Mouse (Mus musculus) forebrain, embryonic 15.5 days (tissue): ENCODE measurements around the gene Cdkn2b. TPM values are rescaled to one million over a fixed set of nuclear protein-coding genes. Genes with fewer than 3 reads are reported as not detected.

Experiments
- ATAC-seq: fragments of 200-750 bp; cut with Nextera tagmentation; replicated peaks from 2 replicates; pipeline ENCODE4 v1.8.0; 2017; ENCODE audit warnings: mild to moderate bottlenecking, moderate TSS enrichment, moderate library complexity
- H3K27ac ChIP-seq: fragments of 300-500 bp; sonication (generic); replicated peaks from 2 replicates; pipeline ENCODE4 v1.5.1; 2015; ENCODE audit warnings: mild to moderate bottlenecking, inconsistent platforms
- H3K27me3 ChIP-seq: fragments of 300-500 bp; sonication (generic); 2 replicates; pipeline ENCODE4 v1.6.1; 2015; ENCODE audit warnings: inconsistent platforms
- H3K36me3 ChIP-seq: fragments of 300-500 bp; sonication (generic); 2 replicates; pipeline ENCODE4 v1.6.1; 2015; ENCODE audit warnings: mild to moderate bottlenecking, inconsistent platforms
- H3K4me1 ChIP-seq: fragments of 300-500 bp; sonication (generic); 2 replicates; pipeline ENCODE4 v1.6.1; 2015; ENCODE audit warnings: inconsistent platforms
- H3K4me2 ChIP-seq: fragments of 300-500 bp; sonication (generic); replicated peaks from 2 replicates; pipeline ENCODE4 v1.6.1; 2015; ENCODE audit warnings: mild to moderate bottlenecking, inconsistent platforms
- H3K4me3 ChIP-seq: fragments of 300-500 bp; sonication (generic); 2 replicates; pipeline ENCODE4 v1.5.1; 2015; ENCODE audit warnings: mild to moderate bottlenecking, inconsistent platforms
- H3K9ac ChIP-seq: fragments of 300-500 bp; sonication (generic); replicated peaks from 2 replicates; pipeline ENCODE4 v1.6.1; 2015; ENCODE audit warnings: mild to moderate bottlenecking, inconsistent platforms
- H3K9me3 ChIP-seq: fragments of 300-500 bp; sonication (generic); 2 replicates; pipeline ENCODE4 v1.6.1; 2016; ENCODE audit warnings: inconsistent platforms
- WGBS: fragments of 180-500 bp; shearing (Covaris S2); methylation state at CpG from one replicate; pipeline ENCODE4 v1.1.7; 2015; ENCODE audit warnings: mixed read lengths; 5-methylcytosine and 5-hydroxymethylcytosine counted together
- polyA plus RNA-seq: library from polyadenylated mRNA; unstranded; fragments of >200 nt; fragmentation: Nextera tagmentation; extraction: Ambion mirVana; gene quantifications from 2 replicates; pipeline ENCODE4 v1.2.1, GENCODE M21; 2015

The Cdkn2b gene
- polyA plus RNA-seq, 1 experiment from 2014 or later: 0.76 TPM

DNA sequence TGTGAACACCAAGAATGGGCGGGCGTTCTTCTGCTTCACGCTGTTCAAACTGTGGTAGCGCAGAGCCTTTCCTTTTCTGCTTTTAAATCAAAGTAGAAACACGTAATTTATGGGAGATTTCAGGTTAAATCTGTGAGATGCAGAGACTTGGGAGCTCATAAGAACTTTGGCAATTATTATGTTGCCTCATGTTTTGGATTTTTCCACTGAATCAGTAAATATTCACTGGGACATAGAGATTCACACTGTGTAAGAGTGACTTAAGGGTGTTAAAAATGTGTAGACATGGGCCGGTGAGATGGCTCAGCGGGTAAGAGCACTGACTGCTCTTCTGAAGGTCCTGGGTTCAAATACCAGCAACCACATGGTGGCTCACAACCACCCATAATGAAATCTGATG lies 25.2 kb downstream of the Cdkn2b start:
- ATAC-seq: no peak
- Histone ChIP-seq H3K4me1 (peaks cover 6% of the 10 kb centered on the region; the same call in 1 of the 2 replicates), H3K4me3 (no peak overlapping the region)

DNA sequence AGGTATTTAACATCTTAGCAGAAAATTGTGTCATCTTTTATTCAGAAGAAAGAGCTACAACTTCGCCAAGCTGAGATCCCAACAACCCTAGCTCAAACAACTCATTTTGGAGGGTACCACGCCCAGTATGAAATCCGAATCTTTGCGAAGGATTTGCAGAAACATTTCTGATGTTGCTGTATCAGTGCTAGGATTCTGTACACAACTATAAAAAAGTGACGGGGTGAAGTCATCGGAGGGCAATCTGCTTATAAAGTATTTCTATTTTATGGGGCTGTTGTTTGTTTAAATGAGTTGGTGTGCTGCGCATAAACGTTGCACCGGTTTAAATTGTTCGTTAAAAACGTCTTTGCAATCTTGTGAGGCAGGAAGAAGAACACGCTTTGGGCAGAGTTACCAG lies 28.2 kb downstream of the Cdkn2b start:
- no peak for ATAC-seq
- no peak overlapping the region for H3K27ac ChIP-seq
- peaks cover 85% of the 10 kb centered on the region for H3K27me3 ChIP-seq
- no peaks in the 10 kb centered on the region for H3K36me3 ChIP-seq
- no peak overlapping the region for H3K9ac ChIP-seq
- no peaks in the 10 kb centered on the region for H3K9me3 ChIP-seq
- peaks cover 6% of the 10 kb centered on the region; the same call in 1 of the 2 replicates for H3K4me1 ChIP-seq
- H3K4me2 ChIP-seq: no peak overlapping the region
- WGBS: 2% methylated on average over 12 of the region's 12 CpGs
- no peak overlapping the region for H3K4me3 ChIP-seq

More for the DNA sequence above, 25.2 kb downstream of the Cdkn2b start:
- no peaks in the 10 kb centered on the region for H3K9me3 ChIP-seq
- no peak overlapping the region for H3K9ac ChIP-seq
- H3K4me2 ChIP-seq: no peak overlapping the region
- whole genome bisulfite sequencing: 28% methylated on average over 7 of the region's 7 CpGs
- H3K27me3 ChIP-seq: peaks cover 84% of the 10 kb centered on the region
- no peak overlapping the region for H3K27ac ChIP-seq
- no peaks in the 10 kb centered on the region for H3K36me3 ChIP-seq

DNA sequence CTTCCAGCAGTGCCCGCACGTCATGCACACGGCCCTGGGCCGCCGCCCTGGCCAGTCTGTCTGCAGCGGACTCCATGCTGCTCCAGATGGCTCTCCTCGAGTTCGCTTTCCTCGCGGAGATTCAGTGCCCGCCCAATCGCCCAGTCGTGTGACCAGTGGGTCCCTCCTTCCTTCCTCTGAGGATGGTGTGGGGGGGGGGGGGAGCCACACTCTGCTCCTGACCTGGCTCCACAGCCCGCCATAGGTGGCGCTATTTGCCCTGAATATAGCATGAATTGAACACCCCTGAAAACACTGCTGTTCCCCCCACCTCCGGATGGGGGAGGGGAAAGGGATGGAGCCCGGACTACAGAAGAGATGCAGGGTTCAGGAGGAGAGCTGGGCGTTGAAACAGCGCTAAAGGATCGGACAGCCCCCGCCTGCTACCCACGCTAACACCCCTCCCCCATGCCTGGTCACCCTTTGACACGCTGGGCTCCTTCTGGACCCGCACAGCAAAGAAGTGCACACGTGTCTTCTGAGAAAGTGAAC lies 28.7 kb downstream of the Cdkn2b start:
- no peaks in the 10 kb centered on the region for H3K36me3 ChIP-seq
- 0 out of 2 replicates have a peak overlapping the region, but pooled peaks have one; percentile 6 for H3K4me2 ChIP-seq
- H3K27me3 ChIP-seq: peaks cover 86% of the 10 kb centered on the region
- no peak overlapping the region for H3K9ac ChIP-seq
- no peak overlapping the region for H3K4me3 ChIP-seq
- no peaks in the 10 kb centered on the region for H3K9me3 ChIP-seq
- no peak overlapping the region for H3K27ac ChIP-seq
- ATAC-seq: peak; percentile 69
- under 1% methylated on average over 25 of the region's 25 CpGs for WGBS
- peaks cover 6% of the 10 kb centered on the region; the same call in 1 of the 2 replicates for H3K4me1 ChIP-seq

DNA sequence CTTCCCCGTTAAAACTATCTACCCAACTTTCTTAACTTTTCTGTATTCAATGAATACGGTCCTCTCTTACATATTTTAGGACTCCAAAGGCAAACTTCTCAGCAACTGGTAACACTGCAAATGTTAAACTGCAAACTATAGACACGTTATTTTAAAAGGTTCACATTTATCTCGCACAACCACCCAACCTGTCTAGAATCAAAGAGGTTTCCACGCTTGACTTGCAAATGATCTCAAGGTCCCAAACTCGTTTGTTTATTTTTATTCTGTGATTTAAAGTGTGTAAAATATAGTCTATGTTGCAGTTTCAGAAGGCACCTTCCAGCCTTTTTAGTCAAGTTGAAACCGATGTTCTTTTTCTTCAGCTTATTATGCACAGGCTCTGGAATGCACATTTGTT lies 29.6 kb downstream of the Cdkn2b start:
- H3K9me3 ChIP-seq: no peaks in the 10 kb centered on the region
- peaks cover 6% of the 10 kb centered on the region; the same call in 1 of the 2 replicates for H3K4me1 ChIP-seq
- H3K36me3 ChIP-seq: no peaks in the 10 kb centered on the region
- no peak overlapping the region for H3K9ac ChIP-seq
- 2% methylated on average over 7 of the region's 7 CpGs for WGBS
- no peak overlapping the region for H3K27ac ChIP-seq
- H3K27me3 ChIP-seq: peaks cover 90% of the 10 kb centered on the region
- ATAC-seq: no peak
- H3K4me2 ChIP-seq: no peak overlapping the region
- H3K4me3 ChIP-seq: no peak overlapping the region

DNA sequence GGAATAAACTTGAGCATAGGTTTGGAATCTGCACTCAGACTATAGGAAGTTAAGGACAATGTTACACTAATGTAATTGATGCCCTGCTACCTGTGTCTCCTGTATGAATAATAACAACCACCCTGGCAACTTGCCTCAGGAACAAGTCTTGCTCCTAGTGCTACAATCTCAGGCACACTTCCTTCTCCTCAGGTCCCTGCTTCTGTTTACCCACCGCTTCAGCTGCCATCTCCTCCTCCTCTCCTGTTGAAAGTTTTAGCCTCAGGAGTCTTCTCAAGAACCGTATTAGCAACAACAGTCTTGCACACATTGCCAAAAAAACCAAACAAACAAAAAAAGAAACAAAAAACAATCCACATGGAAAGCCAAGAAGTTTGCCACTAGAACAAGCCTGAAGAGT lies 31.2 kb downstream of the Cdkn2b start:
- no peaks in the 10 kb centered on the region for H3K9me3 ChIP-seq
- H3K27ac ChIP-seq: no peak overlapping the region
- no peaks in the 10 kb centered on the region for H3K36me3 ChIP-seq
- WGBS: 2% methylated on average over 2 of the region's 2 CpGs
- peaks cover 93% of the 10 kb centered on the region for H3K27me3 ChIP-seq
- H3K4me3 ChIP-seq: no peak overlapping the region
- no peak overlapping the region for H3K9ac ChIP-seq
- no peak for ATAC-seq
- no peak overlapping the region for H3K4me2 ChIP-seq
- peaks cover 6% of the 10 kb centered on the region; the same call in 1 of the 2 replicates for H3K4me1 ChIP-seq

DNA sequence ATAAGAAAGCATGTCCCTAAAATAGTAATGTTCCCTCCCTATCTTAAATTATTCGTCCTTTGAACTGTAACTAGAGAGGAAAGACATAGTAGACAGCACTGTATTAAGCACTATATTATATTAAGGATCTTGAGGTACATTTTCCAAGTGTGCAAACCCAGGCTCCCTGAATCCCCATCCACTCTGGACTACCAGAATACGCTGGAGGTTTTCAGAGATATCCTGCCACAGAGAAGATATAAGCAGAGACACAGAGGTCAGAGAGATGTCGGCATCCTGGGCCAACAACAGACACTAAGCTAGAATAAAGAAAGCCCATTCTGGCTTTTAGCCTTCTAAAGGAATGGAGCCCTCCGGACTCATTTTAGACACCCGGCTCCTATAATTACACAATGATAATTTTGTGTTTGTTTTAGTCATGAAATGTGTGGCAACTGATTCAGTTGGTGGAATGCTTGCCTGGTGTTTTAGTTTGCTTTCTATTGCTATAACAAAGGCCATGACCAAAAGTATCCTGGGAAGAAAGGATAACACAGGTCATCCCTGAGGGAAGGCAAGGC lies 33.4 kb downstream of the Cdkn2b start:
- Histone ChIP-seq H3K4me3 (no peak overlapping the region), H3K9me3 (no peaks in the 10 kb centered on the region), H3K9ac (no peak overlapping the region), H3K4me2 (no peak overlapping the region), H3K27me3 (peaks cover 94% of the 10 kb centered on the region), H3K27ac (no peak overlapping the region), H3K4me1 (peaks cover 6% of the 10 kb centered on the region; the same call in 1 of the 2 replicates), H3K36me3 (no peaks in the 10 kb centered on the region)
- ATAC-seq: no peak
- WGBS: 4% methylated on average over 5 of the region's 5 CpGs

DNA sequence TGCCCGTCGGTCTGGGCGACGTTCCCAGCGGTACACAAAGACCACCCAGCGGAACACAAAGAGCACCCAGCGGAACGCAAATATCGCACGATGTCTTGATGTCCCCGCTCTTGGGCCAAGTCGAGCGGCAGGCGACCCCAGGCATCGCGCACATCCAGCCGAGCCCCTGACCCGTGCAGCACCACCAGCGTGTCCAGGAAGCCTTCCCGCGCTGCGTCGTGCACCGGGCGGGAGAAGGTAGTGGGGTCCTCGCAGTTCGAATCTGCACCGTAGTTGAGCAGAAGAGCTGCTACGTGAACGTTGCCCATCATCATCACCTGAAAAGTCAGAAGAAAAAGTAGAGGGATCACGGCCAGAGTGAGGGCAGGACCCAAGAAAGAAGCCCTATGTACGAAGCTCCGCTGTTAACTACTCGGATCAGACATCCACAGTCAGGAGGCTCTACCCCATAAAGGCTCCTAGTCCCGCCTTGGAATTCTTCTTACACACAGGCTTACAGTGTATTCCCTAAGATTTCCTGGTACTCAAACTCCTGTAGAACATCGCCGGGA lies 34.1 kb downstream of the Cdkn2b start:
- under 1% methylated on average over 37 of the region's 37 CpGs for WGBS
- Histone ChIP-seq H3K4me3 (no peak overlapping the region), H3K9me3 (no peaks in the 10 kb centered on the region), H3K27ac (no peak overlapping the region), H3K36me3 (no peaks in the 10 kb centered on the region), H3K27me3 (peaks cover 94% of the 10 kb centered on the region), H3K9ac (no peak overlapping the region), H3K4me1 (no peaks in the 10 kb centered on the region), H3K4me2 (no peak overlapping the region)
- ATAC-seq: no peak

DNA sequence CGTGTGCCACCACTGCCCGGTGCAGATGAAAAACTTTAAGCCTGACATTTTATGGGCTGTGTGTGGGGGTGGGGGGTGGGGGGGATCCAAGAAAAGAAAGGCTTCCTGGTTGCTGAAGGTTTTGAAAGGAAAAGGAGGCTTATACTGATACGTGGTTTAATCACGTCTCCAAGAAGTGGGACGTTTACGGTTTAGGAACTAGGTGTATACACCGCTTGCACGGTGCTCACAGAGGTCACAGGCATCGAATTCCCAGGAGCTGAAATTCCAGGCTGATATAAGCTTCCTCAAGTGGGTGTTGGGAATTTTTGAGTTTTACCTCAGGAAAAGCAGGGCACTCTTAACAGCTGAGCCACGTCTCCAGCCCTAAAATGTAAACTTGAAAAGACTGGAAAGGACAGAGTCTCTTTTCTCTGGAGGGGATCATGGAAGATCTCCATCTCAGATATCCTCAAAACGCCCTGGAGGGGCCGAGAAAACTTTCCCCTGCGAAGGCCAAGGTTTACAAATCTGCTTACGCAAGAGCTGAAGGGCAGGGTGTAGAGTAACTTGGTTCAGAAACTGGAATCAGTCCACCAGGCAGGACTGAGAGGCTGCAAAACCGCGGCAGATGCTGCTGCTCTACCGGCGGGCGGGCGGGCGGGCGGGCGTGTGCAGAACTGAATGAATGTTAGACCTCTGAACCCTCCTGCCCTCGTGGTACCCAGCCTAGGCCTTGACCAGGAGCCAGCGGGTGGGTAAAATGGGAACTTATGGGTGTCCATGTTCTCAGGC lies 34.8 kb downstream of the Cdkn2b start:
- no peak overlapping the region for H3K4me3 ChIP-seq
- peaks cover 92% of the 10 kb centered on the region for H3K27me3 ChIP-seq
- no peaks in the 10 kb centered on the region for H3K36me3 ChIP-seq
- H3K9me3 ChIP-seq: no peaks in the 10 kb centered on the region
- no peak overlapping the region for H3K4me2 ChIP-seq
- ATAC-seq: no peak
- H3K4me1 ChIP-seq: no peaks in the 10 kb centered on the region
- H3K27ac ChIP-seq: no peak overlapping the region
- no peak overlapping the region for H3K9ac ChIP-seq
- 2% methylated on average over 25 of the region's 25 CpGs for WGBS

DNA sequence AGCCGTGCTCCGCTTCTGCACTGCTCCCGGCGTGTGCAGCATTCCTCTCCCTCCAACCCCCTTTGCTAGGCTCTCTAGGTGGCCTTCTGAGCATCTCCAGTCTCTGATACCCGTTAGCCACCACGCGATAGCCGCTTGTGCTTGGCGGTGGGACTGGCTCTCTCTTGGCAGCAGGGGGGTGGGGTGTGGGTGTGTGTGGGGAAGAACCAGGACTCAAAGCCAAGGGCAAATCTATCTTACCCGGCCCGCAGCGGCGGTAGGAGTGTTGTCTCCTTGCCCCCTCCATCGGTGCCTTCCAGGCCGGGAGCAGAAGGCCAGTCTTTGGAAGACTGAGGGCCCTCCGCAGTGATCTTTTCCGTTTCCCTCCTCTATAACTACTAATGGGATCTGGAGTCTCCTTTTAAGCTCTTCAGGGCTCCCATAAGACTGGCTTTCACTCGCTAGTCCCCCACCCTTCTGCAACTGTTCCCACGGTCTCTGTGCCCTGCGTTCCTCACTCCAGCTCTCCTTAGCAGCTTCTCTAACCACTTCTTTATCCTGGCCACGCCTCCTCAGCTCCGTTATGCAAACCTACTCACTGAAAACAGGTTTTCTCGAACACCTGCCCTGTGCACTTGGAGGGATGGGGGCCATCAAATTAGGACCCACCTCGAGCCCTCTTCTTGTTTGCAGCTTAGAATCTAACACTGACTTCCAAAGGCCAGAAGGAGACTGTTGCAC lies 35.9 kb downstream of the Cdkn2b start:
- peaks cover 93% of the 10 kb centered on the region for H3K27me3 ChIP-seq
- no peak overlapping the region for H3K27ac ChIP-seq
- peak; percentile 23; the same call in 1 of the 2 replicates for ATAC-seq
- H3K36me3 ChIP-seq: no peaks in the 10 kb centered on the region
- no peaks in the 10 kb centered on the region for H3K4me1 ChIP-seq
- H3K4me3 ChIP-seq: no peak overlapping the region
- H3K9me3 ChIP-seq: no peaks in the 10 kb centered on the region
- no peak overlapping the region for H3K9ac ChIP-seq
- WGBS: 1% methylated on average over 24 of the region's 24 CpGs
- H3K4me2 ChIP-seq: no peak overlapping the region

DNA sequence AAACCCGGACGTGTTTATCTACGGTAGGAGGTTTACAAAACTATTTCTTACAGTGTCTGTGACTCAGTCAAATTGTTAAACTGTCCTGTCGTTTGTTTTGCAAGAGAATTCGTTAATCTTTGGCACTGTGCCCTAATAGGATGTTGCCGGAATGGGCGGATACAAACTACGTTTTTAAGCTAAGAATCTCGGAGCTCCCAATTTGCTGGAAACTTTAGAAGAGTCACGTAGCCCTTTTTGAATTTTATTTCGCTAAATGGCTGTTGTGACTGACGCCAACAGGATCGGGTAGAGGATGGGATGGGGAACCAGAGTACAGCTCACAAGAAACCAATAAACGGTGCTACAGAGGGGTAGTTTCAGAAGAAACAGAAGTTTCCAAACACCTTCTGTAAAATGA lies 36.8 kb downstream of the Cdkn2b start:
- peaks cover 90% of the 10 kb centered on the region for H3K27me3 ChIP-seq
- no peak overlapping the region for H3K9ac ChIP-seq
- H3K4me3 ChIP-seq: no peak overlapping the region
- WGBS: 1% methylated on average over 14 of the region's 14 CpGs
- no peaks in the 10 kb centered on the region for H3K36me3 ChIP-seq
- H3K27ac ChIP-seq: no peak overlapping the region
- H3K4me1 ChIP-seq: no peaks in the 10 kb centered on the region
- no peak for ATAC-seq
- H3K9me3 ChIP-seq: no peaks in the 10 kb centered on the region
- H3K4me2 ChIP-seq: no peak overlapping the region

DNA sequence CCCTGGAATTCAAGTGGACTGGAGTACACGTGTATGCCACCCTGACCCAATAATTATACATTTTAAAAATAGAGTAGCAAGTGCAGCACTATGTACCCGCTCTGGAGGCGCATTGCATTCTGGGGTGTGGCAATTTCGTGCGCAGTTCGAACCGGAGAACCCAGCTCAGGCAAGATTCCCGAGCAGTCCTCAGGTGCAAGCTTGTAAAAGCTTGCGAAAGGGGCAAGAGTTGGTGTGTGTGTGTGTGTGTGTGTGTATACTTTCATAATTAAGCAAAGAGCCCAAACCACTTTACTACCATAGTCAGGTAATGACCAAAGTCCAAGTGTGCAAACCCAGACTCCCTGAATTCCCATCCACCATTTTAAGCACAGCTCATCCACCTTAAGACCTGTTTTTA lies 37.3 kb downstream of the Cdkn2b start:
- ATAC-seq: no peak; the same call in 1 of the 2 replicates
- WGBS: under 1% methylated on average over 9 of the region's 9 CpGs

More for the DNA sequence above, 37.3 kb downstream of the Cdkn2b start:
- Histone ChIP-seq H3K4me3 (no peak overlapping the region), H3K27me3 (peaks cover 90% of the 10 kb centered on the region), H3K4me1 (no peaks in the 10 kb centered on the region), H3K4me2 (no peak overlapping the region), H3K9me3 (no peaks in the 10 kb centered on the region), H3K27ac (no peak overlapping the region), H3K9ac (no peak overlapping the region), H3K36me3 (no peaks in the 10 kb centered on the region)
